Mouse (Mus musculus) heart, adult 2 months (tissue): ENCODE measurements around the gene Sf3b1.

ENCODE experiments used
- CTCF ChIP-seq: fragments of 200-600 bp; IDR thresholded peaks from 2 replicates; pipeline ENCODE4 v1.8.1; 2022; ENCODE audit warnings: antibody characterized with exemption, mild to moderate bottlenecking, moderate library complexity
- EP300 ChIP-seq: fragments of 200-500 bp; IDR thresholded peaks from 2 replicates; pipeline ENCODE4 v1.6.1; 2011; ENCODE audit warnings: low read depth, low read length, control low read depth; ENCODE audit not compliant: insufficient read depth
- POLR2A ChIP-seq: fragments of 200-500 bp; IDR thresholded peaks from 2 replicates; pipeline ENCODE4 v1.6.1; 2011; ENCODE audit warnings: mild to moderate bottlenecking, low read depth, low read length, control low read depth; ENCODE audit not compliant: insufficient read depth

DNA sequence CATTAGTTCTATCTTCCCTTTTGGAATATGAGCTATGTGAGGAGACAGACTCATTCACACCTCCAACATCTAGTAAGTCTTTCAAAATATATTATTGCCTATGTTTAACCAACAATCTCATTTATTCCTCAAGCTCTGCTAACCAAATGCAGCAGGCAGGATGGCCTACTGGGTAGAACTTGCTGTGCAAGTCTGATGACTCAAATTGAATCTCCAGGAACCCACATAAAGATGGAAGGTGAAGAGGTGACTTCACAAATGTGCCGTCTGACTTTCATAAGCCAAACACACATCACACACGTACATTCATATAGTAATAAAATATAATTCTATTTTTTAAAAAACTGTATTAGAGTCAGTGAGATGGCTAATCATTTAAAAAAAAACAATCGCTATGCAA, 24.4 kb upstream of the Sf3b1 start:
- TF ChIP-seq POLR2A (no peak), CTCF (no peak), EP300 (no peak)
